Mouse (Mus musculus) 3134 (cell line): ENCODE results near the gene Olfr853.

Experiments used
- DNase-seq: peaks from one replicate; pipeline ENCODE4 v3.0.0-alpha.2; 2011; ENCODE audit warnings: low spot score; ENCODE audit not compliant: insufficient read length; ENCODE audit errors: extremely low read depth

The Olfr853 gene

DNA sequence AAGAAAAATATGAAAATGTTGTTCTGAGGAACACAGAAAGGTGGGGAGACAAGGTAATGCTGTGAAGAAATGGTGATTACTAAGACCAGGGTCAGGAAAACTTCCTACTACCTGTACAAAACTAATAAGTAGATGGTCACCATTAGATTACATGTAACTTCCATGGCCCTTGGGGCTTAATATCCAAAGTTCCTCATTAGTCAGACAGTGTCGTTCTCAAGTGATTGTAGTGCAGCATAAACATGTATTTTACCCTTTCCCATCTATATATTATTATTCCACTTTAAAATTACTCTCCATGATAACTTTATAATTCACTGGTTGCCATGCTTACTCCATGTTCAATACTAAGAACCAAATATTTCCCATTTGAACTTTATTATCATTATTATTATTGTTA is at the start of gene Olfr853:
Gene Olfr853, minus strand, starts transcription at position 101 of the 400 bp plus-strand sequence.
- DNase-seq: no peak

DNA sequence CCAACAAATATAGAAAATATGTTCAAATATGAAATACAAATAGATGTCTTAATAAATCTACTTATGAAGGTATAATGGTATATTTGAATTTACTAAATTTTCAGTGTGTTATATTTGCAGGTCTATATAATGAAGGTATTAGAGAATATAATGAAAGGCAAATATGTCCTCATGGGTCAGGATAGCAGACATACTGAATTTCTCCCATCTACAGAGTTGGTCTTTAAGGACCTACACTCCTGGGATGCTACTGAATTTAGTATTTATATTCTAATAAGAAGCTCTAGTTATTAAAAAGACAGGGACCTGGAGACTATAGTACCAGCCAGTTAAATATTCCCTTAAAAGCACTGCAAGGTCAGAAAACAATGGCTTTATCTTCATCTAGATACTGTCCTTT is 41.4 kb upstream of the Olfr853 start, which contains the start of gene Olfr855:
Gene Olfr855, plus strand, starts transcription at position 301 of the 400 bp plus-strand sequence.
- no peak for DNase-seq

DNA sequence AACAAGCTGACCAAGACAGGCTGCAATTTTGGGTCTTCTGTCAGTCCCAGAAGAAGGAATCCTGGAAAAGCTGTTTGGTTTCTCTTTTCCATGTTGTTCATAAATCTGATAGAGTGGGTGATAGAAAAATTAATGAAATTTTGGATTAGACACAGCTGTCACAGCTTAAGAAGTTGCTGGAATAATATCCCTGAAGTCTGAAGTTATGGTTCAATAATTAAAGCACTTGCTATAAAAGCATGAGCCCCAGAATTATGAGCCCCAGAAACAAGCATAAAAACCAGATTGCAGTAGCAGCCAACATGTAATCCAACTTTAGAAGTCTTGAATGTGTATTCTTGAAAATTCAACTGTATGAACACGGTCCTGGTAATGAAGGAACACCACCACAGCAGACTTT is 26.4 kb upstream of the Olfr853 start, which contains the start of gene Olfr854:
Gene Olfr854, minus strand, starts transcription at position 101 of the 400 bp plus-strand sequence.
- no peak for DNase-seq

DNA sequence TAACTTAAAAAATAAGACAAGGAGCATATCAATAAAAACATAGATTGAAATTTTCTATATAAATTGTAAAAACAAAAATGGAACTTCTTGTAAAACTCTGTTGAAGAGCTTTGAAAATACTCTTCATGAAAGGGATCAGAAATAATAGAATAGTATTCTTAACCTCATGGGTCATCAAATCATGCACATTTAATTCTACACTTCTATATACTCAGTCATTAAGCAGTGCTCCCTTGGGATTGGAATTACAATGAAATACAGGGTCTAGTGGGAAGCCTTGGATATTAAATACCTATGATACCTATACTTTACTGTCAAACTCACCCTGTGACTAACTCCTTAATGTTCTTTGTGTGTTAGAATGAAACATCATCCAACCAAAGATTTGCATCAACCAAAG is 47.9 kb downstream of the Olfr853 start, which contains the start of gene Olfr851:
Gene Olfr851, plus strand, starts transcription at position 301 of the 400 bp plus-strand sequence.
- no peak for DNase-seq
